8 mouse cellular contexts compared by ENCODE assay signal in the genomic region with DNA sequence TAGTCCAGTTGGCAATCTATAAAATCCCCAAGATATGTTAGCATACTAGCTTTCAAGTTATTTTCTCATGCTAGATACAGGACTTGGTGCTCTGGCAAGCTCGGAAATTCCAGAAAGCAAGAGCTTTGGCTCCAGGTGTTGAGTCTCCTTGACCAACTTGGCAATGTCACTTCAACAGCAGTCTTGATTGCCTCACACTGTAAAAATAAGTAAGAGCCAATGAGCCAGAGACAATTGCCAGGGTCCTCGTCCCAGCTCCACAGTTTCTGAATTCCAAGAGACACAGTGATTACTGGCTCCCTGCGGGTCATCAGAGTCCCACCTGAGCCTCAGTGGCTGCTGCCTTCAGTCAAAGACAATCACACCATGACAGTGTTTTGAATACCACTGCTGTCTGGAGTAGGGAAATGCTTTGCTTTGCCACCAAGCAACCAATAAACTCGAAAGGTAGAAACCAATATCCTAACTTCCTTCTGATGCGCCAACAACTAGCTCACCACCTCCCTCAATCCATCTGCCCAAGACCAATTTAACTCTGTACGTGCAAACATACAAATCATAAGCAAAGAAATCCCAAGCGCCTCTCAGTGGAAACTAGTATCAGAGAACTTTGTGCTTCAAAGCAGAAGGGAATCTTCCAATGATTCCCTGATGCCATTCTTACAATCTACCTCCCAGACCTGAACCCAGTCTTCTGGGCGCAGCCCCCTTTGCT. TPM values are rescaled to one million over a fixed set of nuclear protein-coding genes. Genes with fewer than 3 reads are reported as not detected.
DNase-seq lines count a peak whose midpoint lies in the region; ATAC-seq and TF ChIP-seq lines count a peak whose summit lies in the region.

No protein-coding gene starts in this region.

- no peaks in the 10 kb centered on the region for H3K27me3 ChIP-seq in erythroblast, embryonic 14.5 days (ENCODE audit: control insufficient read depth)
- H3K27me3 ChIP-seq in thymus, adult 2 months (ENCODE audit: control insufficient read depth, insufficient read depth, low read length): no peaks in the 10 kb centered on the region
- no peaks in the 10 kb centered on the region for H3K27me3 ChIP-seq in liver, embryonic 12.5 days (replicated peaks)

- no peak for ATAC-seq in erythroblast, adult 5-6 weeks (replicated peaks; ENCODE audit: low FRiP score, poor library complexity, severe bottlenecking)
- no peak for ATAC-seq in liver, embryonic 12.5 days

- peak overlapping the region; percentile 79 for H3K4me2 ChIP-seq in liver, embryonic 12.5 days

- H3K9ac ChIP-seq in liver, embryonic 12.5 days: peak overlapping the region; percentile 84

- no peak for DNase-seq in thymus, adult 2 months
- DNase-seq in thymus, postnatal 14 days: no peak
- DNase-seq in telencephalon, adult 2 months (ENCODE audit: low read depth, low spot score): peak; percentile 52
- no peak for DNase-seq in adrenal gland, postnatal 4 days (ENCODE audit: low spot score in 2 of 2)
- DNase-seq in adrenal gland, adult 18-20 months (ENCODE audit: low spot score in 2 of 2): no peak

- TF ChIP-seq POLR2A in thymus, adult 2 months (IDR thresholded peaks at IDR 0.05; ENCODE audit: control insufficient read depth, extremely low read depth, insufficient read depth, low read length, poor library complexity): no peak

- WGBS in thymus, adult 2 months: 48% methylated on average over 8 of the region's 8 CpGs
- WGBS in liver, embryonic 12.5 days (ENCODE audit: insufficient replicate concordance): 40% methylated on average over 8 of the region's 8 CpGs

- TF ChIP-seq CTCF in thymus, adult 2 months (IDR thresholded peaks at IDR 0.05; ENCODE audit: borderline replicate concordance, control insufficient read depth, extremely low read depth, insufficient read depth, low read length, poor library complexity): no peak

- peak overlapping the region; percentile 5; the same call in 1 of the 2 replicates for H3K27ac ChIP-seq in thymus, adult 2 months (ENCODE audit: control insufficient read depth, insufficient read depth, low read length)
- H3K27ac ChIP-seq in liver, embryonic 12.5 days: peak overlapping the region; percentile 98

- no peaks in the 10 kb centered on the region for H3K9me3 ChIP-seq in erythroblast, embryonic 14.5 days (ENCODE audit: control insufficient read depth, low read length)
- H3K9me3 ChIP-seq in liver, embryonic 12.5 days (replicated peaks): no peaks in the 10 kb centered on the region

- peaks cover 82% of the 10 kb centered on the region for H3K4me1 ChIP-seq in erythroblast, embryonic 14.5 days (ENCODE audit: control insufficient read depth)
- peaks cover 6% of the 10 kb centered on the region for H3K4me1 ChIP-seq in thymus, adult 2 months (replicated peaks; ENCODE audit: control insufficient read depth, insufficient read depth, low read length)
- H3K4me1 ChIP-seq in liver, embryonic 12.5 days: peaks cover 73% of the 10 kb centered on the region

- H3K36me3 ChIP-seq in erythroblast, embryonic 14.5 days (ENCODE audit: control insufficient read depth): peaks cover 47% of the 10 kb centered on the region
- peaks cover 21% of the 10 kb centered on the region for H3K36me3 ChIP-seq in thymus, adult 2 months (ENCODE audit: control insufficient read depth, insufficient read depth, low read length)
- peaks cover 42% of the 10 kb centered on the region for H3K36me3 ChIP-seq in liver, embryonic 12.5 days

- peak overlapping the region; percentile 97 for H3K4me3 ChIP-seq in erythroblast, embryonic 14.5 days (replicated peaks)
- H3K4me3 ChIP-seq in thymus, adult 2 months (ENCODE audit: control insufficient read depth, insufficient read depth, low read length): peak overlapping the region; percentile 72
- H3K4me3 ChIP-seq in liver, embryonic 12.5 days: peak overlapping the region; percentile 74

RNA-seq across cellular contexts. Expression of a gene that starts 0.9 kb away (rescaled TPM):
- polyA plus RNA-seq in erythroblast, embryonic 14.5 days (2012): 6.8 and 7.5 TPM in 2 replicates
- total RNA-seq in erythroblast, adult 5-6 weeks (2015; ENCODE audit: low replicate concordance): 35.7 and 37.4 TPM in 2 replicates
- total RNA-seq in erythroblast, adult 5-6 weeks (2017; ENCODE audit: low replicate concordance): 53.2 and 72.1 TPM in 2 replicates
- 58.4 and 60.2 TPM in 2 replicates for polyA plus RNA-seq in thymus, adult 2 months (2012; rRNA removed)
- polyA plus RNA-seq in liver, embryonic 12.5 days (2016; fragmentation: Nextera tagmentation; extraction: Ambion mirVana): 14.2 and 18.6 TPM in 2 replicates
- total RNA-seq in adrenal gland, postnatal 4 days (2021): 10 to 100 TPM; 23.9 to 24.7 TPM
- total RNA-seq in adrenal gland, adult 18-20 months (2021): 10 to 100 TPM; 13.0 to 18.6 TPM

RNA-seq across cellular contexts. Expression of a gene that starts 10.2 kb away (rescaled TPM):
- not detected in 2 replicates for polyA plus RNA-seq in erythroblast, embryonic 14.5 days (2012)
- not detected in 2 replicates for total RNA-seq in erythroblast, adult 5-6 weeks (2015; ENCODE audit: low replicate concordance)
- not detected in 2 replicates for total RNA-seq in erythroblast, adult 5-6 weeks (2017; ENCODE audit: low replicate concordance)
- polyA plus RNA-seq in thymus, adult 2 months (2012; rRNA removed): 0.10 and 0.40 TPM in 2 replicates
- not detected in 2 replicates for polyA plus RNA-seq in liver, embryonic 12.5 days (2016; fragmentation: Nextera tagmentation; extraction: Ambion mirVana)
- total RNA-seq in adrenal gland, postnatal 4 days (2021): not detected
- total RNA-seq in adrenal gland, adult 18-20 months (2021): not detected

RNA-seq across cellular contexts. Expression of a gene that starts 31.9 kb away (rescaled TPM):
- polyA plus RNA-seq in erythroblast, embryonic 14.5 days (2012): 0.88 and 1.4 TPM in 2 replicates
- total RNA-seq in erythroblast, adult 5-6 weeks (2015; ENCODE audit: low replicate concordance): 4.0 and 8.1 TPM in 2 replicates
- 5.8 and 9.8 TPM in 2 replicates for total RNA-seq in erythroblast, adult 5-6 weeks (2017; ENCODE audit: low replicate concordance)
- polyA plus RNA-seq in thymus, adult 2 months (2012; rRNA removed): 17.0 and 20.1 TPM in 2 replicates
- 16.0 and 16.5 TPM in 2 replicates for polyA plus RNA-seq in liver, embryonic 12.5 days (2016; fragmentation: Nextera tagmentation; extraction: Ambion mirVana)
- total RNA-seq in adrenal gland, postnatal 4 days (2021): 1 to 10 TPM; 8.8 to 9.8 TPM
- total RNA-seq in adrenal gland, adult 18-20 months (2021): 1 to 10 TPM; 6.9 to 7.6 TPM

RNA-seq across cellular contexts. Expression of a gene that starts 46.8 kb away (rescaled TPM):
- polyA plus RNA-seq in erythroblast, embryonic 14.5 days (2012): 0.01 TPM in 1 of 2 replicates, not detected in the other
- total RNA-seq in erythroblast, adult 5-6 weeks (2015; ENCODE audit: low replicate concordance): 45.5 and 64.6 TPM in 2 replicates
- 56.7 and 80.9 TPM in 2 replicates for total RNA-seq in erythroblast, adult 5-6 weeks (2017; ENCODE audit: low replicate concordance)
- polyA plus RNA-seq in thymus, adult 2 months (2012; rRNA removed): 15.7 and 22.3 TPM in 2 replicates
- polyA plus RNA-seq in liver, embryonic 12.5 days (2016; fragmentation: Nextera tagmentation; extraction: Ambion mirVana): 2.6 and 3.7 TPM in 2 replicates
- 10 to 100 TPM; 15.4 to 16.8 TPM for total RNA-seq in adrenal gland, postnatal 4 days (2021)
- total RNA-seq in adrenal gland, adult 18-20 months (2021): 10 to 100 TPM; 23.8 to 39.5 TPM
